Mouse (Mus musculus) megakaryocyte, adult 5-6 weeks (primary cell): Measurements from ENCODE around the gene Olfr806. TPM values are rescaled to one million over a fixed set of nuclear protein-coding genes. Genes with fewer than 3 reads are reported as not detected.

ENCODE experiments used
- ATAC-seq: 2 replicates; pipeline ENCODE4 v1.8.0; 2016; ENCODE audit warnings: mild to moderate bottlenecking, inconsistent platforms; ENCODE audit not compliant: poor library complexity, severe bottlenecking
- total RNA-seq, 2 experiments: library from RNA; stranded (forward) in 1 of 2; stranded (reverse) in 1 of 2; fragments of 153-499, 151-499 nt in 1 of 2; fragments of 221-1000, 200-1000 nt in 1 of 2; gene quantifications; 2 replicates each; pipeline versions ENCODE4 v1.2.3 to v1.2.4; 2015 to 2017

Gene Olfr806
- total RNA-seq (2015) (not detected in 2 replicates), total RNA-seq (2017) (not detected in 2 replicates)

- ATAC-seq, result no peak
Observed at GRCm38 (mm10) chr10:129741821-129742220, at the start of gene Olfr806. Gene Olfr806, minus strand, starts transcription at chr10:129741921.

GRCm38 (mm10) chr10:129778123-129778522, 36.4 kb upstream of the Olfr806 start:
- no peak for ATAC-seq

- no peak for ATAC-seq
Observed at GRCm38 (mm10) chr10:129774338-129774737, 32.6 kb upstream of the Olfr806 start, which contains the start of gene Olfr809. Gene Olfr809, plus strand, starts transcription at chr10:129774638.

GRCm38 (mm10) chr10:129765182-129765581, 23.5 kb upstream of the Olfr806 start, which contains the start of gene Olfr808:
Gene Olfr808, plus strand, starts transcription at chr10:129765482.
- ATAC-seq, result no peak

GRCm38 (mm10) chr10:129757693-129758092, 16.0 kb upstream of the Olfr806 start, which contains the start of gene Olfr807:
Gene Olfr807, minus strand, starts transcription at chr10:129757793.
- no peak for ATAC-seq

GRCm38 (mm10) chr10:129729275-129729674, 12.4 kb downstream of the Olfr806 start, which contains the start of gene Olfr805:
Gene Olfr805, minus strand, starts transcription at chr10:129729375.
- no peak for ATAC-seq

- no peak for ATAC-seq
Observed at GRCm38 (mm10) chr10:129702910-129703309, 38.8 kb downstream of the Olfr806 start, which contains the start of gene Olfr804. Gene Olfr804, plus strand, starts transcription at chr10:129703210.

- ATAC-seq, result no peak
Observed at GRCm38 (mm10) chr10:129694186-129694585, 47.5 kb downstream of the Olfr806 start, which contains the start of gene Olfr803. Gene Olfr803, minus strand, starts transcription at chr10:129694286.

GRCm38 (mm10) chr10:129688069-129688468, 53.7 kb downstream of the Olfr806 start, which contains the start of gene Olfr802:
Gene Olfr802, minus strand, starts transcription at chr10:129688169.
- ATAC-seq, result no peak

Other genes with a start within 250 kb of the Olfr806 start
- not detected in 2 replicates for gene Olfr790, start 243.4 kb downstream of the Olfr806 start, total RNA-seq (2015)
- not detected in 2 replicates for gene Olfr790, start 243.4 kb downstream of the Olfr806 start, total RNA-seq (2017)
- not detected in 2 replicates for gene Olfr791, start 220.1 kb downstream of the Olfr806 start, total RNA-seq (2015)
- not detected in 2 replicates for gene Olfr791, start 220.1 kb downstream of the Olfr806 start, total RNA-seq (2017)
- gene Olfr792, start 202.8 kb downstream of the Olfr806 start, total RNA-seq (2015), result not detected in 2 replicates
- gene Olfr792, start 202.8 kb downstream of the Olfr806 start, total RNA-seq (2017), result not detected in 2 replicates
- gene Olfr794, start 174.3 kb downstream of the Olfr806 start, total RNA-seq (2015), result not detected in 2 replicates
- not detected in 2 replicates for gene Olfr794, start 174.3 kb downstream of the Olfr806 start, total RNA-seq (2017)
- not detected in 2 replicates for gene Olfr796, start 129.4 kb downstream of the Olfr806 start, total RNA-seq (2015)
- gene Olfr796, start 129.4 kb downstream of the Olfr806 start, total RNA-seq (2017), result not detected in 2 replicates
- not detected in 2 replicates for gene Olfr798, start 114.0 kb downstream of the Olfr806 start, total RNA-seq (2015)
- gene Olfr798, start 114.0 kb downstream of the Olfr806 start, total RNA-seq (2017), result not detected in 2 replicates
- not detected in 2 replicates for gene Olfr799, start 104.4 kb downstream of the Olfr806 start, total RNA-seq (2015)
- gene Olfr799, start 104.4 kb downstream of the Olfr806 start, total RNA-seq (2017), result not detected in 2 replicates
- not detected in 2 replicates for gene Olfr800, start 84.2 kb downstream of the Olfr806 start, total RNA-seq (2015)
- gene Olfr800, start 84.2 kb downstream of the Olfr806 start, total RNA-seq (2017), result not detected in 2 replicates
- not detected in 2 replicates for gene Olfr801, start 68.1 kb downstream of the Olfr806 start, total RNA-seq (2015)
- not detected in 2 replicates for gene Olfr801, start 68.1 kb downstream of the Olfr806 start, total RNA-seq (2017)
- not detected in 2 replicates for gene Olfr802, start 53.8 kb downstream of the Olfr806 start, total RNA-seq (2015)
- not detected in 2 replicates for gene Olfr802, start 53.8 kb downstream of the Olfr806 start, total RNA-seq (2017)
- gene Olfr803, start 47.6 kb downstream of the Olfr806 start, total RNA-seq (2015), result not detected in 2 replicates
- not detected in 2 replicates for gene Olfr803, start 47.6 kb downstream of the Olfr806 start, total RNA-seq (2017)
- gene Olfr804, start 38.7 kb downstream of the Olfr806 start, total RNA-seq (2015), result not detected in 2 replicates
- not detected in 2 replicates for gene Olfr804, start 38.7 kb downstream of the Olfr806 start, total RNA-seq (2017)
- not detected in 2 replicates for gene Olfr805, start 12.5 kb downstream of the Olfr806 start, total RNA-seq (2015)
- gene Olfr805, start 12.5 kb downstream of the Olfr806 start, total RNA-seq (2017), result not detected in 2 replicates
- not detected in 2 replicates for gene Olfr807, start 15.9 kb upstream of the Olfr806 start, total RNA-seq (2015)
- gene Olfr807, start 15.9 kb upstream of the Olfr806 start, total RNA-seq (2017), result not detected in 2 replicates
- gene Olfr808, start 23.6 kb upstream of the Olfr806 start, total RNA-seq (2015), result not detected in 2 replicates
- not detected in 2 replicates for gene Olfr808, start 23.6 kb upstream of the Olfr806 start, total RNA-seq (2017)
- gene Olfr809, start 32.7 kb upstream of the Olfr806 start, total RNA-seq (2015), result not detected in 2 replicates
- not detected in 2 replicates for gene Olfr809, start 32.7 kb upstream of the Olfr806 start, total RNA-seq (2017)
- not detected in 2 replicates for gene Olfr810, start 53.0 kb upstream of the Olfr806 start, total RNA-seq (2015)
- gene Olfr810, start 53.0 kb upstream of the Olfr806 start, total RNA-seq (2017), result not detected in 2 replicates
- not detected in 2 replicates for gene Olfr811, start 62.5 kb upstream of the Olfr806 start, total RNA-seq (2015)
- not detected in 2 replicates for gene Olfr811, start 62.5 kb upstream of the Olfr806 start, total RNA-seq (2017)
- not detected in 2 replicates for gene Olfr812, start 104.2 kb upstream of the Olfr806 start, total RNA-seq (2015)
- not detected in 2 replicates for gene Olfr812, start 104.2 kb upstream of the Olfr806 start, total RNA-seq (2017)
- gene Olfr813, start 113.4 kb upstream of the Olfr806 start, total RNA-seq (2015), result not detected in 2 replicates
- gene Olfr813, start 113.4 kb upstream of the Olfr806 start, total RNA-seq (2017), result not detected in 2 replicates
- not detected in 2 replicates for gene Olfr814, start 137.9 kb upstream of the Olfr806 start, total RNA-seq (2015)
- not detected in 2 replicates for gene Olfr814, start 137.9 kb upstream of the Olfr806 start, total RNA-seq (2017)
- gene Olfr815, start 163.9 kb upstream of the Olfr806 start, total RNA-seq (2015), result not detected in 2 replicates
- gene Olfr815, start 163.9 kb upstream of the Olfr806 start, total RNA-seq (2017), result not detected in 2 replicates
- gene Olfr816, start 173.7 kb upstream of the Olfr806 start, total RNA-seq (2015), result not detected in 2 replicates
- not detected in 2 replicates for gene Olfr816, start 173.7 kb upstream of the Olfr806 start, total RNA-seq (2017)
- gene Olfr818, start 207.2 kb upstream of the Olfr806 start, total RNA-seq (2015), result not detected in 2 replicates
- not detected in 2 replicates for gene Olfr818, start 207.2 kb upstream of the Olfr806 start, total RNA-seq (2017)
- not detected in 2 replicates for gene Olfr819, start 225.3 kb upstream of the Olfr806 start, total RNA-seq (2015)
- not detected in 2 replicates for gene Olfr819, start 225.3 kb upstream of the Olfr806 start, total RNA-seq (2017)
- gene Olfr247, start 234.2 kb upstream of the Olfr806 start, total RNA-seq (2015), result not detected in 2 replicates
- not detected in 2 replicates for gene Olfr247, start 234.2 kb upstream of the Olfr806 start, total RNA-seq (2017)
- gene Gm10310, start 243.1 kb upstream of the Olfr806 start, total RNA-seq (2015), result not detected in 2 replicates
- not detected in 2 replicates for gene Gm10310, start 243.1 kb upstream of the Olfr806 start, total RNA-seq (2017)